Mouse (Mus musculus): ENCODE results near the gene Cpne2. TPM values are rescaled to one million over a fixed set of nuclear protein-coding genes. Genes with fewer than 3 reads are reported as not detected.

Cpne2 gene
- total RNA-seq (2021): 1 to 10 TPM; 3.6 to 4.2 TPM

GRCm38 (mm10) chr8:94532873-94533671, at the start of gene Cpne2:
Gene Cpne2 (plus strand): TSS chr8:94532990.
- DNase-seq: peak; percentile 77 to 80
- intact Hi-C loops (cut with DNase I): loop anchor here (5.0 kb wide), 1 partner anchor 279 kb away; the partner anchor contains the start of gene Ccl17

DNA sequence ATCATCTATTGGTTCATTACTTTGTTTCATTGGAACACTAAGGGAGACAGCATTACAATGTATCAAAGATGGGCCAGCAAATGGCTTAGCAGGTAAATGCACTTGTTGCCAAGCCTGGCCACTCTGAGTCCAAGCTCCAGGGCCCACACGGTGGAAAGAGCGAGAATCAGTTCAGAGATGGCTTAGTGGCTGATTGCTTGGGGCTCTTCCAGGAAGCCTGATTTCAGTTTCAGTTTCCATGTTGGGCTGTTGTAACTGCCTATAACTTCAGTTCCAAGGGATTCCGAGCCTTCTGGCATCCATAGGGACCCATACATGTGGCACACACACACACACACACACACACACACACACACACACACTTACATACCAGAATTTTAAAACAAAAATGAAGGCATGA, 47.5 kb upstream of the Cpne2 start:
- intact Hi-C loops (cut with DNase I): loop anchor here (5.0 kb wide), 1 partner anchor 88 kb away; no protein-coding TSS in a partner anchor
- DNase-seq: peak in 1 of 2 experiments; percentile 8

- intact Hi-C loops (cut with DNase I): loop anchor here (1.0 to 5.0 kb wide), 2 partner anchors 89 to 143 kb away; no protein-coding TSS in a partner anchor
- peak; percentile 61 to 67 for DNase-seq
Measured at GRCm38 (mm10) chr8:94485882-94486281, 46.9 kb upstream of the Cpne2 start.

GRCm38 (mm10) chr8:94488016-94488415, 44.8 kb upstream of the Cpne2 start:
- no peak for DNase-seq
- intact Hi-C loops (cut with DNase I): loop anchor here (5.0 kb wide), 1 partner anchor 91 kb away; no protein-coding TSS in a partner anchor

DNA sequence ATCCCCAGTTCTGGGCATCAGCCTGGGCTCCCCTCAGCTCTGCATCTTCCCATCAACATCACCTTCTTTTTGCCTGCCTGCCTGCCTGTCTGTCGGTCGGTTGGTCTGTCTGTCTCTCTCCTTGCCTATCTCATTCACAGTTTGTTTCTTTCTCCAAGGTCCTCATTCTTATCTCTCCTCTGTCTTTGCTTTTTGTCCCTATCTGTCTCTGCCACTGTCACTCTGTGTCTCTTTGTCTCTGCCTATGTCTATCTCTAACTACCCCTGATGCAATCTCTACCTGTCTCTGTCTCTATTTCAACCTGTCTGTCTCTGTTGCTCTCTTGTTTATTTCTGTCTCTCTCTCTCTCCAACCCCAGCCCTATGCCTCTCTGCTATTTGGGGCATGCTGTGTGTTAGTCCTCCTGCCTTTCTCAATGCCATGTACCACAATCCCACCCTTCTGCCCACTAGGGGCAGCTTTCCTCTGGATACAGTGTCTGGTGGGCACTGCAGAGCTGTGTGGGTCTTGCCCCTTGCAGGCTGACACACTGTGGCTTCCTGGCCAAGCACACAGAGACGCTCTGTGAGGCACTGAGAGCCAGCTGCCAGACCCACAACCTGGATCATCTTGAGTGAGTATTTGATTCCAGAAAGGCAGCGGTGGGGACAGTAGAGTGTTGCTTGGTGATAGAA, 42.8 kb upstream of the Cpne2 start:
- no peak for DNase-seq
- intact Hi-C loops (cut with DNase I): loop anchor here (5.0 kb wide), 2 partner anchors 58 to 93 kb away; partner anchors contain the start of gene Nlrc5

- peak; percentile 83 for DNase-seq
- intact Hi-C loops (cut with DNase I): loop anchor here (1.0 to 5.0 kb wide), 4 partner anchors 60 to 211 kb away; partner anchors contain the start of gene Nlrc5
Measured at GRCm38 (mm10) chr8:94492021-94492681, 40.6 kb upstream of the Cpne2 start.

- no peak for DNase-seq
Measured at GRCm38 (mm10) chr8:94493240-94493639, 39.5 kb upstream of the Cpne2 start.

GRCm38 (mm10) chr8:94515430-94516208, 17.2 kb upstream of the Cpne2 start:
- DNase-seq: no peak
- intact Hi-C loops (cut with DNase I): no loop called here

More at GRCm38 (mm10) chr8:94493240-94493639, 39.5 kb upstream of the Cpne2 start:
- intact Hi-C loops (cut with DNase I): loop anchor here (5.0 kb wide), 1 partner anchor 61 kb away; the partner anchor contains the start of gene Nlrc5

DNA sequence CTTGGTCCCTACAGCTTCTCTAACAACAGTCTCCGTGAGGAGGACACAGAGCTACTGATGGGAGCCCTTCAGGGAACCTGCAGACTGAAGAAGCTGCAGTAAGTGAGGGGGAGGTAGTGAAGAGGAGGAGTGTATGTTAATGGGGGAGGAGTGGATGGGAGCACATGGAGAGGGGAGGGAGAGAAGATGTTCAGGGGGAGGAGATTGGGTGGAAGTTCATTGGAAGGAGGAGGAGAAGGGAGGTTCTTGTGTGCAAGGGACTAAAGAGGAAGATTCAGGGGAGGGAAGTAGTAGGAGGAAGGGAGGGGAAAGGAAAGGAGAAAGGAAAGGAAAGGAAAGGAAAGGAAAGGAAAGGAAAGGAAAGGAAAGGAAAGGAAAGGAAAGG, 16.6 kb upstream of the Cpne2 start:
- intact Hi-C loops (cut with DNase I): no loop called here
- no peak for DNase-seq

DNA sequence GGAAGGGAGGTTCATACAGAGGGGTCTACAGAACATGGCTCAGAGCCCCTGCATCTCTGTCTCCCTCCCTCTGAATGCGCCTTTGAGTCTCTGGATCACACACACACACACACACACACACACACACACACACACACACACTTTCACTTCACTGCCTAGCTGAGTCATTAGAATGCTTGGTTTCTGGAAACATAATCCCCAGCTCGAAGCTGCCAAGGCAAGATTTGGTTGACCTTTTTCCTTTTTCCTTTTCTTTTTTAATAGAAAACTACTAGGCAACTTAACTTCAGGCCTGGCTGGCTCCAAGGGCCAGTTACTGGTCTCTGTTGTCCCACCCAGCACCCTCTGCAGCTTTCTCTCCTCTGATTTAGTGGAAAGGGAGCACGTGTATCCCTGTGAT, 16.0 kb upstream of the Cpne2 start:
- no peak for DNase-seq
- intact Hi-C loops (cut with DNase I): no loop called here

- DNase-seq: no peak
- intact Hi-C loops (cut with DNase I): no loop called here
Measured at GRCm38 (mm10) chr8:94518331-94518730, 14.5 kb upstream of the Cpne2 start.

GRCm38 (mm10) chr8:94519021-94519420, 13.8 kb upstream of the Cpne2 start:
- no peak for DNase-seq
- intact Hi-C loops (cut with DNase I): no loop called here

DNA sequence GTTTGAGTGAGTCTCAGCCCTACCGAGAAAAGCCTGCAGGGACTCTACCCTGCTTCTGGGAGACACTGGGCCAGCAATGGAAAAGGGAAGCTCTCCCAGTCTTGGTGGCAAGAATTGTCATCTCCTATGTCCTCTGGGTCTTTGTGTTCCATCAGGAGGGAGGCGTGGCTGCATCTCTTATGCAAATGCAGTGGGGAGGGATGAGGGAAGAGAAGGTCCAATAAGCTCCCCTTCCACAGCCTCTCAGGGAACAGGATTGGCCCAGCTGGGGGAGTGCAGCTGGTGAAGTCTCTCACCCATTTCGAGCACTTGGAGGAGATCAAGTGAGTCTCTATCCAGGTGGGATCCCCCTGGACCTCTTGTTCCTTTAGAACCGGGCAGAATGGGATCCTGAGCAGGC, 11.3 kb upstream of the Cpne2 start:
- DNase-seq: no peak
- intact Hi-C loops (cut with DNase I): no loop called here

GRCm38 (mm10) chr8:94522482-94522881, 10.3 kb upstream of the Cpne2 start:
- DNase-seq: no peak
- intact Hi-C loops (cut with DNase I): no loop called here

GRCm38 (mm10) chr8:94524554-94524953, 8.2 kb upstream of the Cpne2 start:
- no peak for DNase-seq
- intact Hi-C loops (cut with DNase I): no loop called here

DNA sequence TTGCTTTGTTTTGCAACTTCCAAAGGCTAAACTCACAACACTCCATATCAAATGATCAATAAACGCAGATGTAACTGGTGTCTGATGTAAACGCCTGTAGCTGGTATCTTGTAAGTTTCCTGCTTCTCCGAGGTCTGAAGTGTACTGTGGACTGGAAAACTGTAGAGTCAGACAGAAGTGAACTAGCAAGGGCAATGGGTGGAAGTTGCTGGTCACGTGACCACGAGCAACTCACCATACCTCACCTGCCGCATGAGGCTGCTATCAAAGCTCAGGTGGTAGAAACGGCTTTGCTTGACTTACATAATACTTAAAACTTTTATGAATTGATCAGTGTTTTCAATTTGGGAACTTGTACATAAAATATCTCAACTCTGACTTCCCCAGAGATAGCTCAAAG, 5.6 kb upstream of the Cpne2 start:
- DNase-seq: no peak
- intact Hi-C loops (cut with DNase I): no loop called here

DNA sequence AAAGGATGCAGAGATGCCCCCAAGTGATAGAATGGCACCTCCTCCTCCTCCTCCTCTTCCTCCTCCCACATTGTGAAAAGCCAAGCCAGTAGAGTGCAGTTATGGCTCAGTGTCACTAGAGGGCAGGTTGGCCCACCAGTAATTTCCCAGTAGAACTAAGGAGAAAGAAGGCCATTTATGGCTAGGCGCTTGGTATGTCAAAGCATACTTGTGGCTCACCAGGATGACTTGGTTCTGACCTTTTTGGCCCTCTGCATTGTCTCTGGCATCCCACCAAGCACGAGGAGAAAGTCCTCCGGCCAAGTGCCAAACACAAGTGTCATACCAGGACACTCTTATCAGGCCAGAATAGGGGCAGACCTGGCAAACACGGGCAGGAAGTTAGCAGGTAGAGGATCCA, 4.5 kb upstream of the Cpne2 start:
- intact Hi-C loops (cut with DNase I): loop anchor here (1.0 to 2.0 kb wide), 2 partner anchors 56 to 175 kb away; no protein-coding TSS in a partner anchor
- peak; percentile 54 to 57 for DNase-seq

GRCm38 (mm10) chr8:94529875-94530274, 2.9 kb upstream of the Cpne2 start:
- intact Hi-C loops (cut with DNase I): loop anchor here (2.0 to 5.0 kb wide), 2 partner anchors 173 to 282 kb away; partner anchors contain the start of gene Ccl17
- no peak for DNase-seq

- no peak for DNase-seq
- intact Hi-C loops (cut with DNase I): loop anchor here (5.0 kb wide), 1 partner anchor 282 kb away; the partner anchor contains the start of gene Ccl17
Measured at GRCm38 (mm10) chr8:94530643-94531042, 2.1 kb upstream of the Cpne2 start.

GRCm38 (mm10) chr8:94532000-94532399, 790 bp upstream of the Cpne2 start:
- DNase-seq: no peak
- intact Hi-C loops (cut with DNase I): loop anchor here (5.0 kb wide), 1 partner anchor 280 kb away; the partner anchor contains the start of gene Ccl17
